Mouse (Mus musculus) brain, adult 10 weeks (tissue): ENCODE results near the gene Olfr441. TPM values are rescaled to one million over a fixed set of nuclear protein-coding genes. Genes with fewer than 3 reads are reported as not detected.

ENCODE experiments used
- polyA plus RNA-seq: library from polyadenylated mRNA; stranded (reverse); fragments of 350-450 nt; fragmentation: Illumina TruSeq; extraction: RNeasy Lipid Tissue Mini Kit (QIAGEN cat#74804); gene quantifications from one replicate; pipeline ENCODE4 v1.2.3, GENCODE M21; 2015; ENCODE audit warnings: low read depth, low replicate concordance

Gene Olfr441
- polyA plus RNA-seq = not detected

GRCm38 (mm10) chr6:43106069-43106468 is at the start of gene Olfr441:
TSS of gene Olfr441 (plus strand) at chr6:43106369.

GRCm38 (mm10) chr6:43146267-43146666 is 40.1 kb downstream of the Olfr441 start, which contains the start of gene Olfr237-ps1:
TSS of gene Olfr237-ps1 (plus strand) at chr6:43146567.

GRCm38 (mm10) chr6:43162982-43163381 is 56.8 kb downstream of the Olfr441 start, which contains the start of gene Olfr437:
TSS of gene Olfr437 (plus strand) at chr6:43163282.

Other genes with a start within 250 kb of the Olfr441 start
- gene Olfr448, start 215.9 kb upstream of the Olfr441 start, polyA plus RNA-seq = not detected
- gene Olfr447, start 197.5 kb upstream of the Olfr441 start, polyA plus RNA-seq = not detected
- not detected for gene Olfr446, start 185.0 kb upstream of the Olfr441 start, polyA plus RNA-seq
- gene Olfr444, start 157.3 kb upstream of the Olfr441 start, polyA plus RNA-seq = not detected
- gene Olfr237-ps1, start 40.2 kb downstream of the Olfr441 start, polyA plus RNA-seq = not detected
- not detected for gene Olfr437, start 56.9 kb downstream of the Olfr441 start, polyA plus RNA-seq
- not detected for gene Olfr13, start 65.8 kb downstream of the Olfr441 start, polyA plus RNA-seq
- gene Olfr435, start 90.8 kb downstream of the Olfr441 start, polyA plus RNA-seq = not detected
- not detected for gene Olfr434, start 106.7 kb downstream of the Olfr441 start, polyA plus RNA-seq
- not detected for gene Olfr47, start 125.2 kb downstream of the Olfr441 start, polyA plus RNA-seq
- 2.1 TPM for gene Arhgef5, start 159.2 kb downstream of the Olfr441 start, polyA plus RNA-seq
- not detected for gene Nobox, start 203.2 kb downstream of the Olfr441 start, polyA plus RNA-seq